Mouse (Mus musculus) lung, embryonic 14.5 days (tissue): ENCODE measurements around the gene Lrrtm3. TPM values are rescaled to one million over a fixed set of nuclear protein-coding genes. Genes with fewer than 3 reads are reported as not detected.

Source experiments
- ATAC-seq: fragments of 200-750 bp; cut with Nextera tagmentation; 2 replicates; pipeline ENCODE4 v1.8.0; 2017; ENCODE audit warnings: mild to moderate bottlenecking, moderate TSS enrichment, moderate library complexity; ENCODE audit not compliant: insufficient read depth
- DNase-seq: peaks from one replicate; pipeline ENCODE4 v3.0.0-alpha.2; 2015
- H3K27ac ChIP-seq: fragments of 300-500 bp; sonication (generic); 2 replicates; pipeline ENCODE4 v1.5.1; 2014; ENCODE audit warnings: low read depth, mild to moderate bottlenecking, moderate library complexity
- H3K27me3 ChIP-seq: fragments of 300-500 bp; sonication (generic); 2 replicates; pipeline ENCODE4 v1.6.1; 2014; ENCODE audit warnings: low read length, control low read depth; ENCODE audit not compliant: insufficient read depth
- H3K36me3 ChIP-seq: fragments of 300-500 bp; sonication (generic); 2 replicates; pipeline ENCODE4 v1.6.1; 2014; ENCODE audit warnings: control low read depth; ENCODE audit not compliant: insufficient read depth
- H3K4me1 ChIP-seq: fragments of 300-500 bp; sonication (generic); 2 replicates; pipeline ENCODE4 v1.6.1; 2014; ENCODE audit warnings: antibody characterized with exemption, control low read depth; ENCODE audit not compliant: insufficient read depth
- H3K4me2 ChIP-seq: fragments of 300-500 bp; sonication (generic); 2 replicates; pipeline ENCODE4 v1.6.1; 2014; ENCODE audit warnings: mild to moderate bottlenecking
- H3K4me3 ChIP-seq: fragments of 300-500 bp; sonication (generic); 2 replicates; pipeline ENCODE4 v1.5.1; 2014; ENCODE audit warnings: low read depth, low read length
- H3K9ac ChIP-seq: fragments of 300-500 bp; sonication (generic); 2 replicates; pipeline ENCODE4 v1.6.1; 2014
- H3K9me3 ChIP-seq: fragments of 300-500 bp; sonication (generic); 2 replicates; pipeline ENCODE4 v1.6.1; 2016; ENCODE audit warnings: low read depth, low read length, control low read depth
- CTCF ChIP-seq: IDR thresholded peaks from 2 replicates; pipeline ENCODE4 v1.5.1; 2016; ENCODE audit warnings: antibody characterized with exemption, low read depth
- WGBS: fragments of 180-500 bp; shearing (Covaris S2); extraction: QIAGEN DNeasy Blood & Tissue Kit; methylation state at CpG from one replicate; pipeline ENCODE4 v1.1.7; 2014; 5-methylcytosine and 5-hydroxymethylcytosine counted together
- polyA plus RNA-seq: library from polyadenylated mRNA; unstranded; fragments of >200 nt; fragmentation: Nextera tagmentation; extraction: Ambion mirVana; gene quantifications from 2 replicates; pipeline ENCODE4 v1.2.1, GENCODE M21; 2014

Gene Lrrtm3
- polyA plus RNA-seq, 1 experiment from 2014 or later: 3.3 TPM

- Histone ChIP-seq H3K27me3 (no peaks in the 10 kb centered on the region), H3K9me3 (no peaks in the 10 kb centered on the region), H3K4me3 (no peak overlapping the region), H3K4me1 (no peaks in the 10 kb centered on the region), H3K4me2 (no peak overlapping the region), H3K27ac (no peak overlapping the region), H3K36me3 (no peaks in the 10 kb centered on the region), H3K9ac (no peak overlapping the region)
- WGBS: 80% methylated on average over 5 of the region's 5 CpGs
- TF ChIP-seq CTCF: no peak
- DNase-seq (no peak), ATAC-seq (no peak)
Observed at GRCm38 (mm10) chr10:63994251-63994650, 95.8 kb downstream of the Lrrtm3 start.

GRCm38 (mm10) chr10:63985576-63985975 is 104.5 kb downstream of the Lrrtm3 start:
- Histone ChIP-seq H3K9me3 (no peaks in the 10 kb centered on the region), H3K4me2 (no peak overlapping the region), H3K4me1 (no peaks in the 10 kb centered on the region), H3K36me3 (no peaks in the 10 kb centered on the region), H3K27me3 (no peaks in the 10 kb centered on the region), H3K9ac (no peak overlapping the region), H3K27ac (no peak overlapping the region), H3K4me3 (no peak overlapping the region)
- ATAC-seq (no peak), DNase-seq (no peak)
- 56% methylated on average over 4 of the region's 4 CpGs for WGBS
- TF ChIP-seq CTCF: no peak

- no peak for TF ChIP-seq CTCF
- Histone ChIP-seq H3K9ac (no peak overlapping the region), H3K27ac (no peak overlapping the region), H3K4me2 (no peak overlapping the region), H3K36me3 (no peaks in the 10 kb centered on the region), H3K9me3 (no peaks in the 10 kb centered on the region), H3K4me3 (no peak overlapping the region), H3K27me3 (no peaks in the 10 kb centered on the region), H3K4me1 (no peaks in the 10 kb centered on the region)
- ATAC-seq (no peak), DNase-seq (no peak)
- 67% methylated on average over 2 of the region's 2 CpGs for WGBS
Observed at GRCm38 (mm10) chr10:63979410-63979809, 110.7 kb downstream of the Lrrtm3 start.

- Histone ChIP-seq H3K27me3 (no peaks in the 10 kb centered on the region), H3K9me3 (no peaks in the 10 kb centered on the region), H3K9ac (no peak overlapping the region), H3K4me1 (no peaks in the 10 kb centered on the region), H3K4me2 (no peak overlapping the region), H3K4me3 (no peak overlapping the region), H3K36me3 (no peaks in the 10 kb centered on the region), H3K27ac (no peak overlapping the region)
- WGBS: 57% methylated on average over 5 of the region's 5 CpGs
- no peak for TF ChIP-seq CTCF
- ATAC-seq: no peak
- no peak for DNase-seq
Observed at GRCm38 (mm10) chr10:63978969-63979368, 111.1 kb downstream of the Lrrtm3 start.

GRCm38 (mm10) chr10:63978535-63978934 is 111.5 kb downstream of the Lrrtm3 start:
- WGBS: 32% methylated on average over 3 of the region's 3 CpGs
- Histone ChIP-seq H3K4me3 (no peak overlapping the region), H3K27me3 (no peaks in the 10 kb centered on the region), H3K36me3 (no peaks in the 10 kb centered on the region), H3K27ac (no peak overlapping the region), H3K4me1 (no peaks in the 10 kb centered on the region), H3K9ac (no peak overlapping the region), H3K9me3 (no peaks in the 10 kb centered on the region), H3K4me2 (peak overlapping the region; percentile 44)
- DNase-seq: peak; percentile 13
- ATAC-seq: 0 out of 2 replicates have a peak, but pooled peaks have one; percentile 28
- TF ChIP-seq CTCF: no peak

GRCm38 (mm10) chr10:63978101-63978500 is 112.0 kb downstream of the Lrrtm3 start:
- peak; percentile 19 for DNase-seq
- no peaks in the 10 kb centered on the region for H3K4me1 ChIP-seq
- no peak overlapping the region for H3K27ac ChIP-seq
- no peaks in the 10 kb centered on the region for H3K36me3 ChIP-seq
- H3K4me3 ChIP-seq: no peak overlapping the region
- H3K4me2 ChIP-seq: peak overlapping the region; percentile 44
- no peak overlapping the region for H3K9ac ChIP-seq
- no peak for TF ChIP-seq CTCF
- ATAC-seq: no peak
- H3K27me3 ChIP-seq: no peaks in the 10 kb centered on the region
- WGBS: 14% methylated on average over 11 of the region's 11 CpGs
- no peaks in the 10 kb centered on the region for H3K9me3 ChIP-seq

GRCm38 (mm10) chr10:63972300-63972699 is 117.8 kb downstream of the Lrrtm3 start:
- Histone ChIP-seq H3K36me3 (no peaks in the 10 kb centered on the region), H3K9ac (no peak overlapping the region), H3K4me2 (no peak overlapping the region), H3K27ac (no peak overlapping the region), H3K9me3 (no peaks in the 10 kb centered on the region), H3K4me3 (no peak overlapping the region), H3K4me1 (no peaks in the 10 kb centered on the region), H3K27me3 (no peaks in the 10 kb centered on the region)
- 69% methylated on average over 2 of the region's 2 CpGs for WGBS
- no peak for TF ChIP-seq CTCF
- ATAC-seq: peak; percentile 58; the same call in 1 of the 2 replicates
- peak; percentile 52 for DNase-seq

- no peak for ATAC-seq
- Histone ChIP-seq H3K27me3 (no peaks in the 10 kb centered on the region), H3K4me3 (no peak overlapping the region), H3K36me3 (no peaks in the 10 kb centered on the region), H3K9ac (no peak overlapping the region), H3K4me1 (no peaks in the 10 kb centered on the region; the same call in 1 of the 2 replicates), H3K27ac (peak overlapping the region; percentile 30; the same call in 1 of the 2 replicates), H3K9me3 (no peaks in the 10 kb centered on the region), H3K4me2 (no peak overlapping the region)
- no peak for TF ChIP-seq CTCF
- peak; percentile 16 for DNase-seq
- WGBS: 14% methylated on average over 6 of the region's 7 CpGs
Observed at GRCm38 (mm10) chr10:63954308-63954930, 135.7 kb downstream of the Lrrtm3 start.
